Mouse (Mus musculus) gastrocnemius, adult 18-20 months (tissue): ENCODE data around the gene Cmtm3. TPM values are rescaled to one million over a fixed set of nuclear protein-coding genes. Genes with fewer than 3 reads are reported as not detected.

Source experiments
- DNase-seq: peaks from one replicate; pipeline ENCODE4 v3.0.0; 2021; ENCODE audit warnings: low spot score
- total RNA-seq, 2 experiments: library from RNA; stranded (reverse); gene quantifications; 2 replicates each; pipeline ENCODE4 v1.2.3; 2021

The Cmtm3 gene
- total RNA-seq, 2 experiments from 2014 or later: 3.2 to 7.2 TPM

DNA sequence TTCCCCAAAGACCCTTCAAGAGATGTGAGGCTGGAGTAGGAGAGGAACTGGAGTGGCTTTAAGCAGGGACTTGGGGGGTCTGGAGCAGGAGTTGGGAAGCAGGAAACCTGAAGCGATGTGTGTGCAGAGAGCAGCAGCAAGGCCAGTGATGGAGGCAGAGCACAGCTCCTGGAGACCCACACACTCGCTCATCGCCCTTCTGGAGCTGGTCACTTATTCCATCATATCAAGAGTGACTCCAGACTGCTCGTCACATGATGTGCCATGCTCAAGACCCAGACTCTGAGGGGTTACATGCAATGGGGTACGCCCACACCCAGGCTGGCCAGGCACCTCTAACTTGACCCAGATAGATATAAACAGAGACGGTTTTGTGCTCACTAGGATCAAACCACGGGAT lies 41.1 kb downstream of the Cmtm3 start:
- no peak for DNase-seq

DNA sequence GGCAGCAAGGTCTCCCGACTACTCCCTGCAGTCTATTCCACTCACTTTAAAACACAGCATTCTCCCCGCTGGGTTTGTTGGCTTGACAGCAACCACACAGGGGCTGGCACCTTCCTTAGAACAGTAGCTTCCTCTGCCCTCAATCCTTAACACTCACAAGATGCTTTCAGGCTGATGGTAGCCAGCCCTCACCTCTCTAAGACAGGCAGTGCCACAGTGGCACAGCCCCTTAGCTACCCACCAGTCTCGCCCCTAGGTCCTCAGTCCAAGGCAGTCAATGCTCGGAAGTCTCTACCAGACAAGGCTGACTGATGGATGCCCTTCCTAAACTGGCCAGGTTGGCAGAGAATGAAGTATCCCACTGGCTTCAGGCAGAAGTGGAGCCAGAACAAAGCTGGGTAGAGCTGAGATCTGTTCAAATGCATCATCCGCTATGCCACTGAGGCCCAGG lies 41.8 kb downstream of the Cmtm3 start:
- no peak for DNase-seq

- peak; percentile 30 for DNase-seq
Measured at GRCm38 (mm10) chr8:104383296-104383695, 44.1 kb downstream of the Cmtm3 start.

DNA sequence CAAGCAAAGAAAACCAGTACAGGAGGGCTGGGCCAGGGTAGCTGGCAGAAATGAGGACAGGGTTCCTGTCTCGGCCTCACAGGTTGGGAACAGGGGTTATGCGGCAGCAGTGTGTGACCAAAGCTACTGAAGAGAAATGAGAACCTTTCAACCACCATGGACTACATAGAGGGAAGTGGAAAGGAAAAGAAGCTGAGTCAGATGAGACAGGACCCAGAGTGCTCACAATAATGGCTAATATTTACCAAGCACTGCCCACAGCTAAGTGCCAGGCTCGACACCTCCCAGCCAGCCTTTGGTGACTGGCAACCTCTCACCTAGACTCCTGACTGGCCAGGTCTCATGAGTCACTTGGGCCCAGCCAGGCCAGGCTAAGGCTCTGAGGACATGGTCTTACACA lies 44.8 kb downstream of the Cmtm3 start:
- DNase-seq: no peak

- no peak for DNase-seq
Measured at GRCm38 (mm10) chr8:104386693-104387092, 47.5 kb downstream of the Cmtm3 start.

GRCm38 (mm10) chr8:104387501-104387900 lies 48.3 kb downstream of the Cmtm3 start:
- no peak for DNase-seq

DNA sequence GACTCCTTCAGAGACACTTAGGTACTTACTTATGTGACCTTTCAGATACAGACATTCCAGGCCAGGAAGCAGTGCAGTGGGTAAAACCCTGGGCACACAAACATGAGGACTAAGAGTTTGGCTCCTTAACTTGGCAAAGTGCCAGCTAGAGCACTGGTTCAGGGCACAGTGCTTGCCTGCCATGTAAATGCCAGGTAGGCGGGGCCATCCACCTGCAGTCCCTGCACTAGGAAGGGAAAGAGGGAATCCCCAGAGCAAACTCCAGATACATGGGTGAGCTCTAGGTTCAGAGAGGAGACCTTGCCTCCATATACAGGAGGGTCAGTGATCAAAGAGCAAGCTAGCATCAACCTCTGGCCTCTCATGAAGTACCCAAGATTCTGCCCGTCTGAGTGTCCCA lies 48.8 kb downstream of the Cmtm3 start:
- no peak for DNase-seq

DNA sequence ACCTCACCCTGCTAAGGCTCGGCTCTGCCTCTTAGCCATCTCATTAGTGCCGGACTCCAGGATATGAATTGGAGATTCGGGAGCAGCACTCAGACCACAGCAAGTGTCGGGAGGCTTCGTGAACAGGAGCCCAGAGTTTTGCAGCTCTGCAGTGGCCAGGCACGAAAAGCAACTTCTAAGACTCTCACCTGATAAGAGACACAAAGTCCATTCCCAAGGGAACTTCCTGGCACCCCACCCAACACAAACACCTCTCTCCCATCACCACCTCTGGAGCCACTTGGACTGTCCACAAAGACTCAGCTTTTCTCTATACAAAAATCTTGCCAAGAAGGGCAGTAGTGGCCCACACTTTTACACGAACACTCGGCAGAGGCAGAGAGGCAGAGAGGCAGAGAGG lies 51.0 kb downstream of the Cmtm3 start:
- no peak for DNase-seq

- no peak for DNase-seq
Measured at GRCm38 (mm10) chr8:104393139-104393538, 53.9 kb downstream of the Cmtm3 start.

GRCm38 (mm10) chr8:104393767-104394166 lies 54.6 kb downstream of the Cmtm3 start:
- DNase-seq: no peak

DNA sequence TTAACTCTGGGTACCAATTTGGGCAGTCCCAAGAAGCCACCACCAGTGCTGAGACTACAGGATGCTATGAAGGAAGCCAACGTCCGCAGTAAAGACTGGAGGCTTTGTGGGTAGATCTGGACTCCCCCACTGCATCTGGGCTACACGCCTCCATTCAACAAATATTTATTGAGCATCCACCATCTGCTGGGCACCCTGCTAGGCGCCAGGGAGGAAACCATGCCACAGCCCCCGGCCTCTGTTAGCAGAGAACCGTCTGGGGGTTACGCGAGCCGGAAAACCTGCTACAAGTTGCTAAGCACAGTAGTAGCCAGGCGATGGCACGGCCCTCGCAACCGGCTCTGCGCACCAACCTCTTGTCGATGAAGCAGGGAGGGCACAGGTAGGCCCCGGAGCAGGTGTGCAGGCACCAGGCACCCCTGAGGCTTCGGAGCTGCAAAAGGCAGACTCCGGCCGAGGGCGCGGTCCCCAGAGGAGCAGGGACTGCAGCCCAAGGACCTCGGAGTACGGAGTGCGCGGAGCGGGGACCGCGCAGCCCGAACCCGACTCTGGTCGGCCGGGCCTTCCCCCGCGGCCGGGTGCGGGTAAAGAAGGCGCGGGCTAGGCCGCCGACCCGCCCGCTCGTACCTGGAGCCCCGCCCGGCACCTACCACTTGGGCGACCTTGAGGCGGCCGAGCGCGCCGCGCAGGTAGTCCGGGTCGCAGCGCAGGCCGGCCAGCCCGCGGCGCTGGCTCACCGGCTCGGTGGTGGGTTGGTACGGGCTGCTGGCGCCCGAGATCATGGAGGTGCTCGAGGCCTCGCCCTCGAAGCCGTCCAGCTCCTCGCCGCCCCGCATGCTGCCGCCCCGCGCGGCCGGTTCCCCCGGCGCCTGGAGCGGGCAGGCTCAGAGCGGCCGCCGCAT lies 55.8 kb downstream of the Cmtm3 start:
- no peak for DNase-seq

DNA sequence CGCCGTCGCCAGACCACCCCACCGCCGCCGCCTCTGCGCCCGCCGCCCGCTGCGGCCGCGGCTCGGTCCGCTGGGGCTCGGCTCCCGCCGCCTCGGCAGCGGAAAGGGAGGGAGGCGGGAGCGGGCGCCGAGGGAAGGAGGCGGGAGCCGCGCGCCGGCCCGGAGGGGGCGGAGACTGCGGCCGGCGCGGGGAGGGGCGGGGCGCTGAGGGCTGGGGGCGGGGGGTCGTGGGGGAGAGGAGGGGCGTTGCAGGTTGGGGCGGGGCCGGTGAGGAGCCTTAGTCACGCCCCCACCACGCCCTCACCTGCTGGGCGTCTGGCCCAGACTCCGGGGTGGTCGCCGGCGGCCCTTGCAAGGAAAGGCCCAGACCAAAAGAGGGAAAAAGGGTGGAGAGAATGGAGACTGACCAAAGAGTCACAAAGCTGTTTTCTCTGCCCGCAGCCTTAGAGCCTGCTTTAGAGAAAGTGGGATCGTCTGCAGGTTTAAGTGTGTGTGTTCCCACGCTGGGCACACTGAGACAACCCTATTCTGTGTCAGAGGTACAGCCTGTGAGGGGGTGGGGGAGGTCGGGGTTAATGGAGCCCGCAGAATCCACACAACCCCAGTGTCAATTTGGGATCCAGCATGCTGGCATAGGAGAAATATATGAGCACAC lies 56.6 kb downstream of the Cmtm3 start, which contains the start of gene Cmtm4:
TSS of gene Cmtm4 (minus strand) at position 105 of the 655 bp plus-strand sequence.
- DNase-seq: no peak

Other genes with a start within 250 kb of the Cmtm3 start
- 10 to 100 TPM; 33.7 to 40.2 TPM for gene Cdh5, start 237.8 kb upstream of the Cmtm3 start, total RNA-seq
- gene Bean1, start 169.0 kb upstream of the Cmtm3 start, total RNA-seq: under 1 TPM; 0.25 to 0.59 TPM
- 1 to 10 TPM; 4.0 to 4.1 TPM for gene Tk2, start 90.9 kb upstream of the Cmtm3 start, total RNA-seq
- gene Cklf, start 88.5 kb upstream of the Cmtm3 start, total RNA-seq: 1 to 10 TPM in 1 of 2 experiments, under 1 TPM in 1; 0.74 to 2.3 TPM
- gene Cmtm2a, start 46.2 kb upstream of the Cmtm3 start, total RNA-seq: not detected
- gene Gm45711, start 29.3 kb upstream of the Cmtm3 start, total RNA-seq: not detected
- gene Cmtm1, start 29.3 kb upstream of the Cmtm3 start, total RNA-seq: not detected
- gene Gm11020, start 17.8 kb upstream of the Cmtm3 start, total RNA-seq: not detected
- gene Cmtm2b, start 17.2 kb upstream of the Cmtm3 start, total RNA-seq: not detected
- gene Cmtm4, start 56.4 kb downstream of the Cmtm3 start, total RNA-seq: 1 to 10 TPM; 4.4 to 5.4 TPM
- gene Dync1li2, start 103.6 kb downstream of the Cmtm3 start, total RNA-seq: 100 to 1,000 TPM in 1 of 2 experiments, 10 to 100 TPM in 1; 98.9 to 104 TPM
- not detected for gene Terb1, start 170.5 kb downstream of the Cmtm3 start, total RNA-seq
- gene Nae1, start 195.2 kb downstream of the Cmtm3 start, total RNA-seq: 10 to 100 TPM; 22.4 to 24.3 TPM
- gene Car7, start 195.3 kb downstream of the Cmtm3 start, total RNA-seq: 1 to 10 TPM in 1 of 2 experiments, under 1 TPM in 1; 0.82 to 1.1 TPM